Mouse (Mus musculus) forebrain, embryonic 16.5 days (tissue): Measurements from ENCODE around the gene Fuom. TPM values are rescaled to one million over a fixed set of nuclear protein-coding genes. Genes with fewer than 3 reads are reported as not detected.

Experiments
- ATAC-seq: fragments of 200-750 bp; cut with Nextera tagmentation; 2 replicates; pipeline ENCODE4 v1.8.0; 2017; ENCODE audit warnings: mild to moderate bottlenecking, moderate library complexity
- H3K27ac ChIP-seq: fragments of 300-500 bp; sonication (generic); 2 replicates; pipeline ENCODE4 v1.5.1; 2014; ENCODE audit warnings: low read length, control low read depth
- H3K27me3 ChIP-seq: fragments of 300-500 bp; sonication (generic); replicated peaks from 2 replicates; pipeline ENCODE4 v1.6.1; 2014; ENCODE audit warnings: low read length; ENCODE audit not compliant: control insufficient read depth, insufficient read depth
- H3K36me3 ChIP-seq: fragments of 300-500 bp; sonication (generic); 2 replicates; pipeline ENCODE4 v1.6.1; 2014; ENCODE audit not compliant: control insufficient read depth, insufficient read depth
- H3K4me1 ChIP-seq: fragments of 300-500 bp; sonication (generic); replicated peaks from 2 replicates; pipeline ENCODE4 v1.6.1; 2014; ENCODE audit warnings: low read length; ENCODE audit not compliant: control insufficient read depth, insufficient read depth
- H3K4me2 ChIP-seq: fragments of 300-500 bp; sonication (generic); 2 replicates; pipeline ENCODE4 v1.6.1; 2014; ENCODE audit warnings: mild to moderate bottlenecking, low read length, control low read depth
- H3K4me3 ChIP-seq: fragments of 300-500 bp; sonication (generic); replicated peaks from 2 replicates; pipeline ENCODE4 v1.5.1; 2014; ENCODE audit warnings: mild to moderate bottlenecking, low read length, control low read depth
- H3K9ac ChIP-seq: fragments of 300-500 bp; sonication (generic); replicated peaks from 2 replicates; pipeline ENCODE4 v1.6.1; 2014; ENCODE audit warnings: low read depth, low read length, control low read depth
- H3K9me3 ChIP-seq: fragments of 300-500 bp; sonication (generic); 2 replicates; pipeline ENCODE4 v1.6.1; 2016; ENCODE audit warnings: low read length; ENCODE audit not compliant: control insufficient read depth
- WGBS: fragments of 180-500 bp; shearing (Covaris S2); extraction: QIAGEN DNeasy Blood & Tissue Kit; methylation state at CpG from one replicate; pipeline ENCODE4 v1.1.7; 2014; 5-methylcytosine and 5-hydroxymethylcytosine counted together
- polyA plus RNA-seq: library from polyadenylated mRNA; unstranded; fragments of >200 nt; fragmentation: Nextera tagmentation; extraction: Ambion mirVana; gene quantifications from 2 replicates; pipeline ENCODE4 v1.2.1, GENCODE M21; 2015

Gene Fuom
- polyA plus RNA-seq, 1 experiment from 2014 or later, result 15.5 TPM

DNA sequence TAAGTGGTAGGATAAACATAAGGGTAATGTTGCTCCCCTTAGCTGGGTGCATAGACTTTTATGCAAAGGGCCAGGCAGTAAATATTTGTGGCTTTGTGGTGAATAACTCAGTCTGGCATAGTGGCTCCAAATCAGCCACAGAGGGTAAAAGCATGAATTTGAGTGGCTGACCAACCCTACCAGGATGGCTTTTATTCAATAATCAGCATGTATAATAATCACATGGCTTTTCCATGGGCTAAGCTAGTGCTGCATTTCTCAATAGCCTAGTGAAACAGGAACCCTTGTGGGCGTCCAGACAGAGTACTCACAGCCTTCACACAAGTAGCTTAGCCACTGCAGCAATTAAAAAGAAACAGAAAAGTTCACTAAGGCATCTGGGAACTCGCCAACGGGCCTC lies 9.7 kb upstream of the Fuom start:
- ATAC-seq, result no peak
- Histone ChIP-seq H3K9me3 (no peaks in the 10 kb centered on the region), H3K9ac (no peak overlapping the region), H3K27me3 (no peaks in the 10 kb centered on the region), H3K36me3 (peaks cover 12% of the 10 kb centered on the region), H3K4me1 (peaks cover 11% of the 10 kb centered on the region; the same call in 1 of the 2 replicates), H3K4me3 (no peak overlapping the region), H3K4me2 (no peak overlapping the region), H3K27ac (no peak overlapping the region)
- 45% methylated on average over 3 of the region's 3 CpGs for WGBS

DNA sequence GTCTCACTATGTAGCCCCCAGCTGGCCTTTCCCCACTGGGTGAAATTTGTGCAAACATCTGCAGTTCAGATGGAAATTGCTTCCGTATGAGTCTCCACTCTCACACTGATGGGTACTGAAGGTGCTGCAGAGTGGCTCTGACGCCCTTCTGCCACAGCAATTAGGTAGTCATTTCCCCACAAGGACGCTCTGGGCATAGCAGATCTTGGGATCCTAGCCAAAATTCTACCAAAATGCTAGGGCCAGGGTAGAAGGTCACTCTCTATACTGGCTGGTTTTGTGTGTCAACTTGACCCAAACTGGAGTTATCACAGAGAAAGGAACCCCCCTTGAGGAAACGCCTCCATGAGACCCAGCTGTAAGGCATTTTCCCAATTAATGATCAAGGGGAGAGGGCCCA lies 1.8 kb upstream of the Fuom start:
- WGBS, result 80% methylated on average over 4 of the region's 4 CpGs
- no peaks in the 10 kb centered on the region for H3K9me3 ChIP-seq
- ATAC-seq, result no peak

DNA sequence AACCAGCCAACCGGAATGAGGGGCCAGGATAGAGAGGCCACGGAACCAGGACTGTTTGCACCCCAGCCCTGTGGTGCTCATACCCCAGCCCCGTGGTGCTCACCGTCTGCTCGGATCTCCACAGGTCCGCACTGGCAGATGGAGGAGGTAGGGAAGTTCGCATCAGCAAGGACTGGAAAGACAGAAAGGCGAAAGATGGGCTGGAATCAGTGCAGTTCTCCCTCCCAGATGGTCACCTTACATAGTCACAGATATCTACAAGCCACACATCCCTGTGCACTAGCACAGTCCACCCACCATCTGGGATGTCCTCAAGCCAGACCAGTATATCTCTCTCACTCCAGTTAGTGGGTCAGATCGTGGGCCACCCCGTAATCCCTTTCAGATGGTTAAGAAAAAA lies 743 bp downstream of the Fuom start:
- WGBS, result 75% methylated on average over 10 of the region's 10 CpGs
- no peak for ATAC-seq
- Histone ChIP-seq H3K27ac (no peak overlapping the region), H3K4me2 (peak overlapping the region; percentile 73), H3K4me3 (peak overlapping the region; percentile 42; the same call in 1 of the 2 replicates), H3K36me3 (peaks cover 6% of the 10 kb centered on the region), H3K9me3 (no peaks in the 10 kb centered on the region), H3K4me1 (peaks cover 13% of the 10 kb centered on the region), H3K9ac (no peak overlapping the region; the same call in 1 of the 2 replicates), H3K27me3 (no peaks in the 10 kb centered on the region)

More for the DNA sequence above, 1.8 kb upstream of the Fuom start:
- peaks cover 13% of the 10 kb centered on the region for H3K4me1 ChIP-seq
- H3K9ac ChIP-seq, result no peak overlapping the region
- no peak overlapping the region for H3K4me2 ChIP-seq
- no peak overlapping the region for H3K4me3 ChIP-seq
- H3K36me3 ChIP-seq, result peaks cover 7% of the 10 kb centered on the region
- H3K27me3 ChIP-seq, result no peaks in the 10 kb centered on the region
- no peak overlapping the region for H3K27ac ChIP-seq

DNA sequence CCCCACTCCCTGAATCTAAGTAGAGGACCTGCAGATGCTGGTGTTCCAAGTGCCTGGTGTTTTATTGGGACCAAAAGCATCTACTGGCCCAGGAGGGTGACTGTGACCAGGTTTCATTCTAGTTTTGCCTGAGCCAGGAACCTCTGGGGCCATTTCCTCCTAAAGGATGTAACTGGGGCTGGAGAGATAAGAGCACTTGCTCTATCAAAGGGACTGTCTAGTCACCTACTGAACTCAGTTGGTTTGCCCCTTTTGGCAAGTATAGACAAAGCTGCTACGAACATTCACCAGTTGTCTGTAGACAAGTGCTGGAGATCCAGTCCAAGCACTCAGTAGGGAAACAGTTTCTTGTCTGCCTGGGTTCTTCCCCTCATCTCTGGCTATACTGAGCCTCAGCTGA lies 3.8 kb downstream of the Fuom start:
- 87% methylated on average over 1 of the region's 1 CpGs for WGBS
- Histone ChIP-seq H3K4me1 (peaks cover 13% of the 10 kb centered on the region), H3K9me3 (no peaks in the 10 kb centered on the region), H3K4me2 (no peak overlapping the region), H3K9ac (no peak overlapping the region), H3K27me3 (no peaks in the 10 kb centered on the region), H3K27ac (no peak overlapping the region), H3K4me3 (no peak overlapping the region), H3K36me3 (no peaks in the 10 kb centered on the region)
- ATAC-seq, result no peak

DNA sequence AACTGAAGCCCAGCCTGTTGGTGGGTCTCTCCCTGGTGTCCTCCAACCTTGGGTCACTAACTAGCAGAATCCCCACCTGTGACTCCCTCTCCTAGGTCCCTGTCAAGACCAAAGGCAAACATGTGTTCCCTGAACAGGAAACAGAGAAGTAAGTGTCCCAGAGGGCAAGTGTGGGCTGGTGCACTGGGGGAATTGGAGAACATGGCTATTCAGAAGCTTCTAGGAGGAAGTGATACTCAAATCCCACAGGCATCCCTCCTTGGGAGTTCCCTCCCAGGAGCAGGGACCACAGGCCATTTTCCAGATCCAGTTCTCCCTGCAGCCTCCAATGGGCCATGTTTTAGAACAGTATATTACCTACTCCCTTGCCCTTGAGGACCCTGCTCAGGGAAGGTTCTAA lies 6.2 kb downstream of the Fuom start:
- ATAC-seq, result no peak
- Histone ChIP-seq H3K9me3 (no peaks in the 10 kb centered on the region), H3K27me3 (no peaks in the 10 kb centered on the region), H3K4me1 (no peaks in the 10 kb centered on the region), H3K9ac (no peak overlapping the region), H3K4me3 (no peak overlapping the region), H3K4me2 (no peak overlapping the region), H3K27ac (no peak overlapping the region), H3K36me3 (no peaks in the 10 kb centered on the region)

DNA sequence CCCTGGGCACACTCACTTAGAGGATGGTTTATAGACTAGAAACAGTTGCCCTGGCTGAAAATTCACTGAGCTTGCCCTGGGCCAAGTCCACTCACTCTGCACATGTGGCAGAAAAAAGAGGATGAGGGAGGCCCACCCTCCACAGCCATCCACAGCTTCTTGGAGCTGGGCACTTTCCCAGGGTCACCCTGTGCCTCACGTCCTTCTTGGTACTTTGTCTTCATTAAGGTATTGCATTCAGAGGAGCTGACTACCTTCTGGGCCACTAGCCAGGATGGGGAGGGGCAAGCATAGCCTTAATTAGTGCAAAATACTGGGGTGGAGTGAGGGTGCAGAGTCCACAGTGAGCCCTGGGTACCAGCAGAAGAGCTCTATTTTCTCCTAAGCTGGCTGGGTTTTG lies 6.7 kb downstream of the Fuom start:
- ATAC-seq, result no peak
- Histone ChIP-seq H3K4me3 (no peak overlapping the region), H3K9ac (no peak overlapping the region), H3K4me2 (no peak overlapping the region), H3K36me3 (no peaks in the 10 kb centered on the region), H3K4me1 (no peaks in the 10 kb centered on the region), H3K27me3 (no peaks in the 10 kb centered on the region), H3K9me3 (no peaks in the 10 kb centered on the region), H3K27ac (no peak overlapping the region)
- WGBS, result 10% methylated on average over 1 of the region's 1 CpGs

DNA sequence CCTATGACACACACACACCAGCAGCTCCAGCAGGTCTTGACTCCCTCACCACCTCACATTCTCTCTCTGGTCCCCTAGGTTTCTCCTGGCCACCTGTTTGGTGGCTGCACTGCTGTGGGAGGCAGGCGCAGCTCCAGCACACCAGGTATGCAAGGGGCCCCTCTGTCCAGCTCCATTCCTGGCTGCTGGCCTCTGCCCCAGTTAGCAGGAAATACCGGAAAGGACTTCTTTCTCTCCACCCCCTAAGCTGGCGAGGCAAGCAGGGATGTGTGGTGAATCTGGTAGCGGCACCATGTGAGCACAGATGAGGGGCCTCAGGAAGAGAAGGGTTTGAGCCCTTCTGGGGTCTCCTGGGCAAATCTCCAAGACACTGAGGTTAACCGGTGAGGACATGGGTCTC lies 7.3 kb downstream of the Fuom start:
- H3K4me1 ChIP-seq, result no peaks in the 10 kb centered on the region
- no peak overlapping the region for H3K4me3 ChIP-seq
- H3K4me2 ChIP-seq, result no peak overlapping the region
- ATAC-seq, result no peak
- H3K27ac ChIP-seq, result no peak overlapping the region
- no peaks in the 10 kb centered on the region for H3K9me3 ChIP-seq
- 78% methylated on average over 5 of the region's 5 CpGs for WGBS
- no peaks in the 10 kb centered on the region for H3K27me3 ChIP-seq
- no peak overlapping the region for H3K9ac ChIP-seq
- H3K36me3 ChIP-seq, result no peaks in the 10 kb centered on the region

DNA sequence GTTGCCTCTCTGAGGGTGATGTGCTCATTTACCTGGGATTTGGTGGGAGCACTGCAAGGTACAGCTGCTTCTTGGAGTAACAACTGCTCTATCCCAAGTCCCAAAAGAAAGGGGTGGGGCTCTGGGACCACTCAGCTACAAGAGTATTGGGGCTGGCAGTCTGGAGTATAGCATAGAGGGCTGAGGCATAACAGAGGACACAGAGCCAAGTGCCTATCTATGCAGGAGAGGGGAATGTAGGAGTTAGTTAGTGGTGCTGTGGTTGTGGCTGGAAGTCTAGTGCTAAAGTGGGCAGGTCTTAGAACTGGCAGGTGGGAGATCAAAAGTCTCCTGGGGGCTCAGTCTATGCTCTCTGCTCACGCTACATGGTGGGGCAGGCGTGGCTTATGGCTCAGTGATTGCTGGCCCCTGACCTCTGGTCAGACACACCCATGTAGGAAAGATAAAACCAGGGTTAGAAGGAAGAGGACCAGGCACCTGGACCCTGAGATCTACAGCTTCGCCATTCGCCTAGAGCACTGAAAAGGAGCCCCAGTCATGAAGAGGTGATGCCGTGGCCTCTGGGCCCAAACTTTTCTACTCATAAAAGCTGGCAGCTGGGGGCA lies 9.2 kb downstream of the Fuom start, which contains the start of gene Prap1:
Gene Prap1, plus strand, starts transcription at position 472 of the 605 bp plus-strand sequence.
- no peaks in the 10 kb centered on the region for H3K27me3 ChIP-seq
- no peaks in the 10 kb centered on the region for H3K4me1 ChIP-seq
- H3K9me3 ChIP-seq, result no peaks in the 10 kb centered on the region
- H3K4me2 ChIP-seq, result no peak within 1 kb of the TSS
- no peak within 1 kb of the TSS for H3K4me3 ChIP-seq
- no peak within 1 kb of the TSS for H3K27ac ChIP-seq
- no peaks in the 10 kb centered on the region for H3K36me3 ChIP-seq
- 75% methylated on average over 5 of the region's 5 CpGs for WGBS
- no peak for ATAC-seq
- no peak within 1 kb of the TSS for H3K9ac ChIP-seq

DNA sequence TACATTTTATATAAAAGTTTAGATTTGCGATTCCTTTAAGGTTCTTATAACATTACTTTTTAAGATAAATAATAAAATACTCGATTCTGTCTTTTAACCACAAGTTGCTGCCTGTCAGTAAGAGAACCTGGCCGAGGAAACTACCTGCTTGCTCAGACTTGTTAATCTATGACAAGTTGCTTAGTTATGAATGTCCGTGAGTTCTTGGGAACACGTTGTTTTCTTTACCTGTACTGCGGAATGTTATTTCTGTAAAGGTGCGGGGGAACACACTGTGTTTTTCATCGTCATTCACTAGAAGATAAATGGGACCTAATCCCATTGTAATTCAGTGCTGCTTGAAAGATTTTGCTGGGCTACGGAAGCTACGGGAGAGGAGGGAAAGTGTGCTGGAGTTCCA lies 11.6 kb downstream of the Fuom start:
- H3K4me2 ChIP-seq, result no peak overlapping the region
- no peaks in the 10 kb centered on the region for H3K9me3 ChIP-seq
- no peak overlapping the region for H3K9ac ChIP-seq
- H3K4me1 ChIP-seq, result no peaks in the 10 kb centered on the region
- ATAC-seq, result no peak
- H3K27me3 ChIP-seq, result no peaks in the 10 kb centered on the region
- no peak overlapping the region for H3K4me3 ChIP-seq
- H3K36me3 ChIP-seq, result no peaks in the 10 kb centered on the region
- WGBS, result 69% methylated on average over 10 of the region's 10 CpGs
- H3K27ac ChIP-seq, result no peak overlapping the region

DNA sequence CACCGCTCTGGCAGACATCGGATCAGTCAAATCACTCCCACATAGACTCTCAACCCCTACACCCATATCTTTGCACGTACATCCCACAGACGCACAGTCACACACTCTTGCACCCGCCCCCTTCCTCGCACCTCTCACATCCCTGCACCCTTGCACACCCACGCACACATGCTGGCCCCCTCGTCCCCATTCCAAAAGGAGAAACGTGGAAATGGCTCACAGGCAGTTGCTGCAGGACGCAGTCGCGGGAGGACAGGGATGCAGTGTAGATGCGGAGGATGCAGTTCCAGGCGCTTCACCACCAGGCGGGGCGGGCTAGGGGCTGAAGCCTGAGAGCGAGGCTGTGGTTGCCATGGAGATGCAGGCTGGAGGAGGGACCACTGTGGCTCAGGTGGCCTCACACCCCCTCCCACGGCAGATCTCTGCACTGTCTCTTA lies 20.0 kb downstream of the Fuom start, which contains the start of gene Caly:
Gene Caly, minus strand, starts transcription at position 307 of the 437 bp plus-strand sequence.
- peak within 1 kb of the TSS; percentile 55 for H3K4me3 ChIP-seq
- peak within 1 kb of the TSS; percentile 92 for H3K27ac ChIP-seq
- peak; percentile 86 for ATAC-seq
- no peaks in the 10 kb centered on the region for H3K36me3 ChIP-seq
- no peaks in the 10 kb centered on the region for H3K9me3 ChIP-seq
- 2% methylated on average over 18 of the region's 18 CpGs for WGBS
- peak within 1 kb of the TSS; percentile 79 for H3K4me2 ChIP-seq
- no peaks in the 10 kb centered on the region for H3K27me3 ChIP-seq
- H3K9ac ChIP-seq, result peak within 1 kb of the TSS; percentile 80
- H3K4me1 ChIP-seq, result peaks cover 29% of the 10 kb centered on the region
